Mouse (Mus musculus) inflammation-experienced regulatory T-cells, adult 16 weeks (primary cell): ENCODE data around the gene Patz1. TPM values are rescaled to one million over a fixed set of nuclear protein-coding genes. Genes with fewer than 3 reads are reported as not detected.

Experiments
- polyA plus RNA-seq: library from polyadenylated mRNA; unstranded; fragments of 100-300 nt; shearing (Covaris generic); gene quantifications from one replicate; pipeline ENCODE4 v1.2.1, GENCODE M21; 2017

Patz1 gene
- polyA plus RNA-seq: 18.0 TPM

GRCm38 (mm10) chr11:3288521-3289301 lies at the start of gene Patz1:
TSS of gene Patz1 (plus strand) at chr11:3288874.

DNA sequence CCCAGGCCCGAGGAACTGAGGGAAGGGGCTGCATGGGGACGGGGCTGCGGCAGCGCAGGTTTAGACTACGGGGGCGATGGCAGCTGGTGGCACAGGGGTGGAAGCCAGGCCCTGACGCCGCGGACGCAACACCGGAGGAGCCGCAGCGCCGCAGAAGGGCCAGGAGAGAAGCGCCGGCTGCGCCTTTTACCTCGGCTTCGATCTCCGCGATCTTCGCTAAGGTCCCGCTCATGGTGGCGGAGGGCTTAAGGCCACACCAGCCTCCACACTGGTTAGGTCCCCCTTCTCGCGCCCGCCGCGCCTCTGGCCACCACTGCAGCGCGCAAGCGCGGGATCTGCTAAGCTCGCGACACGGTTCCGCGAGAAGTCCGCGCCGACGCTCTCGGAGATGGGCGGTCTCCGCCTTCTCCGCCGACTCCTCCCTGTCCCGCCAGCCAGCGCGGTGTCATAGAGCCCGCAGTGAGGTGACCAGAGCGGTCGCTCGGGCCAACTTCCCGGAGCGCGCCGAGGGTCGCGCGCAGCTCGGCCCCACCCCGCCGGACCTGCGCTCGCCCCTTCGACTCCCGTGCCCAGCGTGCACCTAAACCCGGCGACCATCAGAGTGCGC lies 22.5 kb upstream of the Patz1 start, which contains the start of gene Drg1:
Drg1 (minus strand) TSS at position 337 of the 607 bp plus-strand sequence.

DNA sequence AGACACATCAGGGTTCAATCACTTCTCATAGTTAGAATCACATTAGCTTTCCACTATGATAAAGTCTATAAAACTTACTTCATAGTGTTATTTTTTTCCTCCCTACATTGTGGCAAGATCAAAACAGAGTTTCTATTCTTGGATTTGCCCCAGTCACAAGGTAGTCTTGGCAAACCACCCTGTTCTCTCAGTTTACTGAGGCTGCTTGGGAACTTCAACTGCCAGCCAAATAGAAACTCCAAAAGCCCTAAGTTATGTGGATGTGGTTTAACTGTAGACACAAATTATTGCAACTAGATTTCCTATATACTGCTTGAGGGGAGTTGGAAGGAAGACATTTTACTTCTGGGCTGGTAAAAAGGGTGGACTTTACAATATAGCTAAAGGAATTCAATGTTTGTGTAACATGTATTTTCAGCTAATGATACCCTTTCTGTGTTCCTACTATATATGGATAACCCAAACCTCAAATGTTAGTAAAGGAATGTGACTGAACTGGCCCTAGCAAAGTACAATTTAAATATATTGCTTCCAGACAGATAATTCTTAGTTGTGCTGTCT lies 41.3 kb downstream of the Patz1 start, which contains the start of gene Pik3ip1:
Pik3ip1 (plus strand) TSS at position 511 of the 561 bp plus-strand sequence.

Other genes starting within 250 kb of the Patz1 start
- gene Sfi1, start 95.4 kb upstream of the Patz1 start, polyA plus RNA-seq: 64.9 TPM
- gene Eif4enif1, start 86.5 kb upstream of the Patz1 start, polyA plus RNA-seq: 43.8 TPM
- gene Drg1, start 22.5 kb upstream of the Patz1 start, polyA plus RNA-seq: 194 TPM
- gene Pik3ip1, start 41.5 kb downstream of the Patz1 start, polyA plus RNA-seq: 121 TPM
- gene Limk2, start 120.3 kb downstream of the Patz1 start, polyA plus RNA-seq: 116 TPM
- 34.0 TPM for gene Rnf185, start 163.5 kb downstream of the Patz1 start, polyA plus RNA-seq
- 0.26 TPM for gene Pla2g3, start 199.4 kb downstream of the Patz1 start, polyA plus RNA-seq
- gene Inpp5j, start 215.9 kb downstream of the Patz1 start, polyA plus RNA-seq: not detected
- 6.0 TPM for gene Selenom, start 225.8 kb downstream of the Patz1 start, polyA plus RNA-seq